Mouse (Mus musculus) brain, embryonic 14.5 days (tissue): Measurements from ENCODE around the gene Hyal2. TPM values are rescaled to one million over a fixed set of nuclear protein-coding genes. Genes with fewer than 3 reads are reported as not detected.
A peak's percentile ranks its signal among the peaks of the same experiment; 100 is the strongest.

ENCODE experiments used
- DNase-seq: peaks from one replicate; pipeline ENCODE4 v3.0.0-alpha.2; 2011; ENCODE audit warnings: low read depth
- CTCF ChIP-seq: fragments of 200-500 bp; IDR thresholded peaks from 2 replicates; pipeline ENCODE4 v1.5.1; 2012; ENCODE audit warnings: inconsistent platforms, mild to moderate bottlenecking, moderate library complexity, borderline replicate concordance; ENCODE audit not compliant: insufficient read depth, insufficient read length; ENCODE audit errors: extremely low read depth
- POLR2A ChIP-seq: fragments of 200-500 bp; IDR thresholded peaks from 2 replicates; pipeline ENCODE4 v1.6.1; 2012; ENCODE audit warnings: mild to moderate bottlenecking, inconsistent platforms, borderline replicate concordance; ENCODE audit not compliant: poor library complexity, insufficient read depth, insufficient read length, severe bottlenecking; ENCODE audit errors: extremely low read depth
- polyA plus RNA-seq: library from polyadenylated mRNA; depleted of rRNA; stranded (reverse); fragments of >200 nt; gene quantifications from 2 replicates; pipeline ENCODE4 v1.2.3, GENCODE M21; 2012; rRNA removed

Gene Hyal2
- polyA plus RNA-seq, 1 experiment: 55.4 TPM

DNA sequence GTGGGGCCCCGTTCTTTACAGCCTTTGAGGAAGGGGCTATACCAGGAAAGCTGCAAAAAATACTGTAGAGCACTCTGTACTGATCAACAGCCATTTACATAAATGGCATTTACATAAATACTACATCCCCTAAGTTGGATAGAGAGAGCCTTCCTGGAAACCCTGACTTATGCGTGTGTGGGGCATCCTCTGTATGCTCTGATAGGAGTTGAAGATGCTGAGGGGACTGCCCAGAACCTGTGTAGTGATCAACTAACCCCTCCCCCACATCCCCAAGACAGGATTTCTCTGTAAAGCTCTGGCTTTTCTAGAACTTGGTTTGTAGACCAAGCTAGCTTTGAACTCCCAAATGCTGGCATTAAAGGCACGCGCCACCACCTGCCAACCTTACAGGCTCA is 41.7 kb downstream of the Hyal2 start:
- TF ChIP-seq POLR2A (no peak), CTCF (no peak)
- no peak for DNase-seq

DNA sequence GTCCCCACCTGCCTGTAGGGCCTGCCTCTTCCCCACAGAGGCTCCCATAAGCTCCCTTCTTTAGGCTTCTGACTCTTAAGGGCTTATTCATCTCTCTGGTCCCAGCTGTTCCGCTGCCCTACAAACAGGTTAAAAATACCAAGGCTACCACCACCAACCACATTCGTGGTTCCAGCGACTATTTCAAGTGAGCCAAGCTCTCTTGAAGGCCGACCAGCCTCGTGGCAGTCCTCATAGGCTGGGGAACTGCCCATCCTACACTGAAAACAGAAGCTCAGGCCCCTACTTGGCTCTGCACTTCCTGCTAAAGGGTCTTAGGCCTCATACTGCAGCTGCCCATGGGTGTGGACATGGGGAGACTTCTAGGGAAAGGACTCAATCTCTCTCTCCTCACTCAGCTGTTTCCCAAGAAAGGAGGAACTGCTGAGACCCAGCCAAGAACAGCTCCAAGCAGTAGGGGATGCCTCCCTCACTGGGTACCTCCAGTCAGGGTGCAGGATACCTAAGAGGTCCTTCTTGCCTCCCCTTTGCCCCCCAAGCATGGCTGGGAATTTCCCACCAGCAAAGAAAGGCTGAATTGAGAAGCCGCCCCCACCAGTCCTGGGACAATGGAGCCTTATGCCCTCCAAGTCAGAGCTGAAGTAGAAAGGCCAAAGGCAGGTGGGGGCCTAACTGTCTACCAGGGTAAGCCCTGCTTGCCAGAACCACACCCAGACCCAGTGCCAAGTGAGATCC is 43.9 kb downstream of the Hyal2 start:
- no peak for TF ChIP-seq POLR2A
- TF ChIP-seq CTCF: no peak
- peak; percentile 40 for DNase-seq

DNA sequence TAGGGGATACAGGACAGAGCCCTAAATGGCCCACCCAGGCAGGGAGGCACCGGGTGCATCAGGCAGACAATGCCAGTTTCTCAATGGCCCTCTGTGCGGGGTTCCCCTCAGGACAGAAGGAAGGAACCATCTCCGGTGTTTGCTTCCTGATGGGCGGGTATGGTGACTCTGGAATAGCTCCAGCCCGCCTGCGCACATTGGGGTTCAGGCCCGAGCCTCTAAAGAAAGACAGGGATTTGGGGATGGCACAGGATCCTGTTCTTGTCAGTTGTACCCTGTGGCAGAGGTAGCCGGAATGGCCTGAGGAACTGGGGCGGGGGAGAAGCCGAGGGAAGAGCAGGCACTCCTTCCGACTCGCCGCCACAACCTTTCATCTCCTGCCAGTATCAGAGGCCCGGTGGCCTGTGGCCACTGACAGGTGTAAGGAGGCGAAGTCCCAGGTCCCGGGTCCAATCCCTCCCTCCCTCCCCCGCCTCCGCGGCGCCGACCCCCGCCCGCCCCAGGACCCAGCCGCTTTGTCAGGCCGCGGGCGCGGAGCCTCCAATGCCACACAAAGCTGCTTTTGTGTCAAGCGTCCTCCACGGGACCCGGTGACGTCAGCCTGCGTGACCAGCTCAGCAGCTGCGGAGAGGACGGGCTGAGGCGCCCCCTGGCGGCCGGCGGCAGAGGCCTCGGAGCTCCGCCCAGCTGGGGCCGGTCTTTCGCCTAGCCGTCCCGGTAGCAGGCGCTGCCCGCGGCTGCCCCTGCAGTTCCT is 44.6 kb downstream of the Hyal2 start:
- DNase-seq: peak; percentile 99
- TF ChIP-seq CTCF (peak; percentile 97), POLR2A (peak; percentile 58; the same call in 1 of the 2 replicates)

DNA sequence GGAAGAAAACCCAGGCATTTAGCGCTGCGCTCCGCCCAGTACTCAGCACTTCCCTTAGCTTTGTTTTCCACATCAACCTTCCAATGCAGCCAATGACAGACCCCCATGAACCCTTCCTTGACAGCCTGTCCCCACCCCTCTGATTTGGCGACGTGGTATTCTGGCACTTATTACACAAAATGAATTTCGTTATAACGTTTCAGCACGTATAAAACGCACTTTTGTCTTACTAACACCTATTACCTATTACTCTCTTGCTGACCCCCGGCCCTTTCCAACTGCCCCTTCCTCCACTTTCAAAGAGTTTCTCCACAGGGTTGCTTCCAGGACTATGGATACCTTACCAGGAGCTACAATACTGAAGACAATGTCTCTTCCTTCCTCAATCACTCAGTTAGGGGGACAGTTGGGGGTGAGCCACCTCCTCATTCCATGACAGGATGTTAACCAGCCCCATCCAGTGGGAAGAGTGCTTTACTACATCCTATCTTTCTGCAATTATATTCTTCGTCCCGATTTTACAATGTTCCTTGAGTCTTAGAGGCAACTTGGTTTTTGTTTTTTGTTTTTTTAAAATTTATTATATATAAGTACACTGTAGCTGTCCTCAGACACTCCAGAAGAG is 45.3 kb downstream of the Hyal2 start:
- peak; percentile 73 for DNase-seq
- TF ChIP-seq POLR2A (no peak), CTCF (peak; percentile 22; the same call in 1 of the 2 replicates)

DNA sequence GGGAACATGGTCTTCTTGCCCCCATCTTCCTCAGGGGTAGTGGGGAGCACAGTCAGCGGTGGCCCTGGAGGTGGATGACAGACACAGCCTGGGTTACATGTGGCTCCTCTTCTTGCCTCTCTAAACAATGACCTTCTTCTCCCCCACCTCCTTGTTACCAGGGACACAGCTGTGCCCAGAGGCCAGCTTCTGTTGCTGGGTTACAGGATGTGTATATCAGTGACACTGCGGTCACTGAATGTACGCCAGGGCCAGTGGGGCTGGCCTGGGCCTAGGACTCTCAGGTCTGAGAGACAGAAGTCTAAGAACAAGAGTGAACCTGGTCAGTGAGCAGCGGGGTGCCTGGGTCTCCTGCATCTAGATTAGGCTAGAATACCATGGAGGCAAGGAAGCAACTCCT is 47.3 kb downstream of the Hyal2 start:
- no peak for DNase-seq
- TF ChIP-seq CTCF (no peak), POLR2A (no peak)

DNA sequence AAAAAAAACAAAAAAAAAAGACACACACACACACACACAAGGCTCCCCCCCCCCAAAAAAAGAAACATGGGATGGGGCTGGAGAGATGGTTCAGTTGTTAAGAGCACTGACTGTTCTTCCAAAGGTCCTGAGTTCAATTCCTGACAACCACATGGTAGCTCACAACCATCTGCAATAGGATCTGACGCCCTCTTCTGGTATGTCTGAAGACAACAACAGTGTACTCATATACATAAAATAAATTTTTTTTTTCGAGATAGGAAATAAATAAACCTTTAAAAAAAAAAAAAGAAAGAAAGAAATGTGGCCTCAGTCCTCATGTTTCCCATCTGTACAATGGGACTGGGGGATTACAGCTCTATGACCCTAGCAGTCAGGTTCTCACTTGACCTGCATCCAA is 49.7 kb downstream of the Hyal2 start:
- no peak for TF ChIP-seq POLR2A
- no peak for TF ChIP-seq CTCF
- no peak for DNase-seq

DNA sequence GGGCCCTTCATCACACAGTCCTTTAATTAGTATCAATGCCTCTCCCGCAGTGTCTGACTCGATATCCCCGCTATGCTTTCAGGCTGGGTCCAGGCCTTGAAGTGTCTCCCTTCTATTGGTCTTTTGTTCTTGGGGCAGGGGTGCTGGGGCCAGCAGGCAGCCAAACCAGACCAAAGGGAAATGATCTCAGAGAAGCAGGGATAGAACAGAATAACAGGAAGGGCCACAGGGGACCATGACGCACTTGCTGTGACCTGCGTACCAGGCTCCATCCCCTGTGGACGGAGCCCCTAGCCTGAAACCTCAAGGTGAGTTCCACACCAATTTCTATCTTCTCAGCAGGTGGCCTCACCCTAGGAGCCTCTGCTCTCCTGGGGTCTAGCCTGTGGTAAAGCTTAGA is 50.4 kb downstream of the Hyal2 start:
- no peak for TF ChIP-seq POLR2A
- no peak for TF ChIP-seq CTCF
- DNase-seq: no peak

DNA sequence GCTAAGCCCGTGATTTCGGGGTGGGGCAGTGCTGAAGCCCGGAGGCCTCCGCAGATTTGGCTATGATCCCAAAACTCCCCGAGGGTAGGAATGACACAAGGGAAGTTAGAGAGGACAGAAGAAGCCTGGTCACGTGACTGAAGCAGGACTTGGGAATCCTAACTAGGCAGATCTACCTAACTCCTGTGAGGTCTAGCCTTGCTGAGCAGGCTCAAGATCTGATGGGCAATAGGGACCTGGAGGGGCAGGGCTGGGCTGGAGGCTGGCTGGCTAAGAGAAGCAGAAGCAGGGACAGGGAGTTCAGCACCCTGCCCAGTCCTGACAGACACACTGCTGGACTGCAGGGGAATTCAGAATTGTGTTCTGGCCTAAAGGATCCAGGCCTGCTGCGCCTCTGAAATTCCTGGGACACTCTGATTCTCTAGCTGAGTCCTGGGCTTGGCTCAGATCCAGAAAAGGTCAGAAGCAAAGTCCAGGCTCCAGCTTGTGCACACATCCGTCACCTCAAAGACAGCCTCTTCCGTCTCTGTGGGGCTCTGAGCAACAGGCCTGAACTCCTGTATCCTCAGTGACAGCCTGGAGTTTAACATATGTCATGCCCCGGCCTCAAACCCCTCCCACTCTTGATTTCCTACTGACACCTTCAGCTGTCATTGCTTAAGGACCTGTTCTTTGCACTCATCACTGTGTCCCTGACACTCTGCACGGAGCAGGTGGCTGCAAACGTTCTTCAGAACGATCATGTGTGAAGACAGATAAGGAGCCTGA is 51.2 kb downstream of the Hyal2 start:
- DNase-seq: peak; percentile 79
- no peak for TF ChIP-seq CTCF
- no peak for TF ChIP-seq POLR2A

DNA sequence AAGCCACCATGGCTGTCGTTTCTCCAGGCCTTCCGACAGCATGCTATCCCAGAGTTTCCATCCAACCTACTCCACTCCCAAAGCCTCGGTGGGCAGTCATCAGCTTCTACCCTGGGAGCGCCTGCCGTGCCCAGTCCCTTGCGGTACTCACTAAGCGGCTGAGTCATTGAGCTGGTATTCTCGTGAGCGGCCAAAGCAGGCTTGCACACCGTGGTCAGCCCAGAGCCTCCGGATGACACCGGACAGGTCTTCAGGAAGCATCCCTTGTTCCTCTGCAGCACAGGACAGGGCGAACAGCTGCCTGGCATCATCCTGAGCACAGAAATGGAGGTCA is 51.8 kb downstream of the Hyal2 start:
- TF ChIP-seq POLR2A (no peak), CTCF (no peak)
- no peak for DNase-seq

DNA sequence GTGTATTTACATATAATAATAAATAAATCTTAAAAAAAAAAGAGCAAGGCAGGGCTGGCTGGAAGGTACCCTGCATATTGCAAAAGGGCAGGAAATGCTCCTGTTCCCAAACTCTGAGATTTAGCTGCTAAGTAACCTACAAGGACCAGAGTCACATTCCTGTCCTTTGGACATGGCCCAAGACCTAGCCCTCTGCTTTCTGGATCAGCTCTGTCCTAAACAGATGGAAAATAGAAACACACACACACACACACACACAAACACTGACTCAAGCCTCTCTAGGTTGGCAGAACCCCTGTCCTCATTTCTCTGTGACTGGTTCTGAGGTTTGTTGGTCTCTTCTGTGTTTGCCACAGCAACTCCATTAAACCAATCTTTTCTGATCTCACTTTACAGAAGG is 53.2 kb downstream of the Hyal2 start:
- no peak for TF ChIP-seq CTCF
- no peak for TF ChIP-seq POLR2A
- DNase-seq: no peak

Other genes with a start within 250 kb of the Hyal2 start
- 29.5 and 35.9 TPM in 2 replicates for gene Hemk1, start 229.6 kb upstream of the Hyal2 start, polyA plus RNA-seq
- 6.2 and 8.6 TPM in 2 replicates for gene 6430571L13Rik, start 227.3 kb upstream of the Hyal2 start, polyA plus RNA-seq
- gene Cacna2d2, start 168.3 kb upstream of the Hyal2 start, polyA plus RNA-seq: 105 and 143 TPM in 2 replicates
- gene Tmem115, start 34.0 kb upstream of the Hyal2 start, polyA plus RNA-seq: 37.3 and 42.1 TPM in 2 replicates
- 34.3 and 45.7 TPM in 2 replicates for gene Cyb561d2, start 25.8 kb upstream of the Hyal2 start, polyA plus RNA-seq
- gene Nprl2, start 25.7 kb upstream of the Hyal2 start, polyA plus RNA-seq: 74.5 and 109 TPM in 2 replicates
- 7.4 and 8.4 TPM in 2 replicates for gene Zmynd10, start 20.6 kb upstream of the Hyal2 start, polyA plus RNA-seq
- 31.5 and 34.2 TPM in 2 replicates for gene Rassf1, start 16.4 kb upstream of the Hyal2 start, polyA plus RNA-seq
- 97.6 and 109 TPM in 2 replicates for gene Tusc2, start 4.7 kb upstream of the Hyal2 start, polyA plus RNA-seq
- 3.3 and 5.6 TPM in 2 replicates for gene Hyal1, start 9.0 kb downstream of the Hyal2 start, polyA plus RNA-seq
- 28.8 and 32.4 TPM in 2 replicates for gene Naa80, start 10.9 kb downstream of the Hyal2 start, polyA plus RNA-seq
- 1.2 and 1.6 TPM in 2 replicates for gene Hyal3, start 12.9 kb downstream of the Hyal2 start, polyA plus RNA-seq
- gene Ifrd2, start 19.7 kb downstream of the Hyal2 start, polyA plus RNA-seq: 21.4 and 29.6 TPM in 2 replicates
- 3.9 and 6.7 TPM in 2 replicates for gene Sema3b, start 41.3 kb downstream of the Hyal2 start, polyA plus RNA-seq
- gene Gnai2, start 67.4 kb downstream of the Hyal2 start, polyA plus RNA-seq: 488 and 561 TPM in 2 replicates
- 79.7 and 82.3 TPM in 2 replicates for gene Slc38a3, start 101.6 kb downstream of the Hyal2 start, polyA plus RNA-seq
- gene Gnat1, start 111.8 kb downstream of the Hyal2 start, polyA plus RNA-seq: 0.39 and 0.48 TPM in 2 replicates
- gene Sema3f, start 142.5 kb downstream of the Hyal2 start, polyA plus RNA-seq: 163 and 176 TPM in 2 replicates
- gene Rbm5, start 203.1 kb downstream of the Hyal2 start, polyA plus RNA-seq: 183 and 228 TPM in 2 replicates